Mouse (Mus musculus): ENCODE results near the gene Kri1.
"Not testable (repeated sequence)": the region's sequence is repeated elsewhere in the genome, so short reads cannot be mapped to it uniquely, and the experiment has no call there.

Kri1 gene

GRCm38 (mm10) chr9:21315421-21315820 lies 27.7 kb upstream of the Kri1 start:
- no peak for DNase-seq (ENCODE audit: low spot score)

- DNase-seq (ENCODE audit: low spot score): no peak
These were observed 26.8 kb upstream of the Kri1 start for GRCm38 (mm10) chr9:21314367-21315140.

- peak; percentile 97 for DNase-seq (ENCODE audit: low spot score)
These were observed 25.6 kb upstream of the Kri1 start for GRCm38 (mm10) chr9:21313394-21313793.

- DNase-seq (ENCODE audit: low spot score): no peak
These were observed 24.4 kb upstream of the Kri1 start, which contains the start of gene Ap1m2 for GRCm38 (mm10) chr9:21312134-21312533. Gene Ap1m2, minus strand, starts transcription at chr9:21312337.

GRCm38 (mm10) chr9:21311695-21312094 lies 23.9 kb upstream of the Kri1 start:
- DNase-seq (ENCODE audit: low spot score): no peak

GRCm38 (mm10) chr9:21309150-21309741 lies 21.5 kb upstream of the Kri1 start:
- no peak for DNase-seq (ENCODE audit: low spot score)

DNA sequence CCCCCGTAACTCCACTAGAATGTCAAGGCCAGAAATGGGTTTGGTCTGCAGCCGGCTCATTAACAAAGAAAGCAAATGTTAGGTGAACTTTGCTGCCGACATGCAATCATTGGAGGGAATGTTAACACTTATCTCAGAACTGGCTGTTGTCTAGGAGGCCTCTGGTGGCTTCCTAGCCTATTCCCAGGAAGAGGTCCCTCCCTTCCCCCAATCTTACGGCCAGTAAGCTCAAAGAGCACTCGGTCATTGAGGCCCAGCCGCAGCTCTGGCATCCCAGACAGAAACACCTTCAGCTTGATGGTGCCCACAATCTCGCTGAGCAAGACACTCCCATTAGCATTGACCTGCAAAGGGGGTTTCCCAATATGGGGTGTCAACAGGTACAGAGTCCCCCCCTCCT lies 17.3 kb upstream of the Kri1 start:
- DNase-seq (ENCODE audit: low spot score): no peak

- no peak for DNase-seq (ENCODE audit: low spot score)
These were observed 11.2 kb upstream of the Kri1 start for GRCm38 (mm10) chr9:21299014-21299413.

GRCm38 (mm10) chr9:21292271-21292670 lies 4.5 kb upstream of the Kri1 start:
- DNase-seq (ENCODE audit: low spot score): no peak

GRCm38 (mm10) chr9:21291868-21292267 lies 4.1 kb upstream of the Kri1 start:
- not testable (repeated sequence) for DNase-seq (ENCODE audit: low spot score)

- peak; percentile 100 for DNase-seq (ENCODE audit: low spot score)
These were observed 3.4 kb upstream of the Kri1 start, which contains the start of gene Cdkn2d for GRCm38 (mm10) chr9:21291022-21291787. Gene Cdkn2d, minus strand, starts transcription at chr9:21291407.

GRCm38 (mm10) chr9:21290589-21290988 lies 2.8 kb upstream of the Kri1 start:
- DNase-seq (ENCODE audit: low spot score): peak; percentile 70

DNA sequence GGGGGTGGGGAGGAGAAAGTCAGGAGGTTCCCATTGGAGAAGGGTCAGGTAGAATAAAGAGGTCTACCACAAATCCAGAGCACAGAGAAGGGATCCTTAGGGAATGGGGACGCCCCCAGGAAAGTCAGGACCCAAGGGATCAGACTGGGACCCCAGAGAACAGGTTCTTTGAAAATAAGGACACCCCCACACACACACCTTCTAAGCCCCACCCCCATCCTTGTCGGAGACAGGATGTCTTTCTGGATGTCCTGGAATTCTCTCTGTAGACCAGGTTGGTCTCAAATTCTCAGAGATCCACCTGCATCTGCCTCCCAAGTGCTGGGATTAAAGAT lies 1.5 kb upstream of the Kri1 start:
- no peak for DNase-seq (ENCODE audit: low spot score)

DNA sequence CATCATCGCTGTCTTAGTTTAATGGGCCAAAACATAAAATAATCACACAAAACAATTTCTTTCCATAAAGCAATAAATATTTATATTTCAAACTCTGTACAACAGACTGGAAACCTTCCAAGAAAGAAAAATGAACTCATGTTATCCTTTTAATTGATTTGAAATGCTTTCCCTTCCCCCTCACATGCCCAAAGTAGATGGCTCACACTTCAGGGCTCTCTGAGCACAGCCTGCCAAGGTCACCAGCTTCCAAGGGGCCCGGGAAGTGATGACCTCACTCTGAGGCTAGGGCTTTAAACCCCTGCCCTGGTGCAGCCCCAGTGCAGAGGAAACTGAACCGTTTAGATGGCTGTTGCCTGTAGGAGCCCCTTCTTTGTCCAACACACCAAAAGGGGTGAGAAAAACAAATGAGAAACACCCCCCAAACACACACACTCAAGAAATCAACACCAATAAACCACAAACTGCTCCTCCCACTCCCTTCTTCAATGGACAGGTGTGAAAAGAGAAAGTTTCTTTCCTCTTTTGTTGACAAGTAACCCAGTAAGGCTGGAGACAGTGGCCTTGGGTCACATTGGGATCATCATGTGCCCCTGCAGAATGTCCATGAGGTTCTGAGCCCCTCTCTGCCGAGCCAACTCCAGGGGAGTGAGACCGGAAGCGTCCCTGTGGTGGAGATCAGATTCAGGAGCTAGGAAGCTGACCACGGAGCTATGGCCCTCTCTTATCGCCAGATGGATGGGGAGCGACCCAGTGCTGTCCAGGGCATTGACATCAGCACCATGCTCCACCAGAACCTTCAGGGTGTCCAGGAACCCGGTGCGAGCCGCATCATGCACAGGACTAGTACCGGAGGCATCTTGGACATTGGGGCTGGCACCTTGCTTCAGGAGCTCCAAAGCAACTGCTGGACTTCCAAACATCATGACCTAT lies 901 bp upstream of the Kri1 start:
- no peak for DNase-seq (ENCODE audit: low spot score)

DNA sequence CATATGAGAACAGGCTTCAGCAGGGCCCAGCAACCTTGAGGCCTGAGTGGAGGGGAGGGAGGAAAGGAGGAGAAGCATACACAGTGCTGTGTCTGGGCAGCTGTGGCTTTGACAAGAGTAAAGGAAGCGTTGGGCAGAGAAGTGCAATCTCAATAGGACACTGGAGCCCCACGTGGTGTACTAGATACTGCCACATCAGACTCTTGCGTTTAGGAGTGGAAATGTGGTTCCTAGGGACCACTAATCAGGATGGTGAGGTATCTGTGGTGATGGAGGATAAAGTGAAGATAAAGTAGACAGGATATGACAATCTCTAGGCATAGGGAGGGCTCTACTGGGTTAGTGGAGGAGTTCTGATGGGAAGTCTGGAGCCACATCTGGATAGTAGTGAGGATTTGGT lies 1.0 kb downstream of the Kri1 start:
- no peak for DNase-seq (ENCODE audit: low spot score)

DNA sequence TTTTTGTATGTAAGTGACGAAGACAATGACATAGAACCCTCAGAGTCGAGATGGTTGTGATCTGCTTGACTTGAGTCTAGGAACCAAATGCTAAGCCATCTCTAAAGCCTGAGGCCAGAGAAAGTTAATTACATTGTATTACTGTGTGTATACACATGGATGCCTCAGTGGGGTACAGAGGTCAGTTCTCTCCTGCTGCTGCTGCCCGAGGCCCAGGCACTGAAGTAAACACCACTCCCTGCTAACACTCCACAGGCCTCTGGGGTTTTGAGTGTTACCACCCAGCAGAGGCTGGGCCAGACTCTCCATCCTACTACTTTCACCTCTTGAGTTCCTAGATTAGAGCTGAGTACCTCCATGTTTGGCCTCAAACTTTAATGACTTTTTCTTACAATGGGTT lies 3.8 kb downstream of the Kri1 start:
- DNase-seq (ENCODE audit: low spot score): no peak

GRCm38 (mm10) chr9:21283591-21283990 lies 4.2 kb downstream of the Kri1 start:
- no peak for DNase-seq (ENCODE audit: low spot score)

- DNase-seq (ENCODE audit: low spot score): no peak
These were observed 10.0 kb downstream of the Kri1 start for GRCm38 (mm10) chr9:21277776-21278175.

GRCm38 (mm10) chr9:21276307-21276706 lies 11.5 kb downstream of the Kri1 start:
- DNase-seq (ENCODE audit: low spot score): no peak

DNA sequence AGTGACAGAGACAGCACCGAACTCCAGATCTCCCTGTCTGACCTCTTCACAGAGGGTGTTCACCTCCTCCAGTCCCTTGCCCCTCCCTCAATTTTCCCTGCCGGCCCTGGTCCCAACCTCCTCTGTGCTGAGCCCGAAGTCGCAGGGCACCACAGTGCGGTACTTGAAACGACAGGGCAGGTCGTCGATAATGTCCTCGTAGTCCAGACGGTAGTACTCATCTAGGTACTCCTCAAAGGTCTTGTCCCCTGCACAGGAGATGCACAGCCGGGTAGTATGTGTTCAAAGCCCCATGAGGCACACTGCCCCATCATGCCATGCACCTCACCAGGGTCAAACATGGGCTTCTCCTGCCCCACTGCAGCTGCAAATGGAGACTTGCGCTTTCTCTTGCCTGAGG lies 12.0 kb downstream of the Kri1 start:
- DNase-seq (ENCODE audit: low spot score): no peak

- no peak for DNase-seq (ENCODE audit: low spot score)
These were observed 12.6 kb downstream of the Kri1 start for GRCm38 (mm10) chr9:21275013-21275710.

Measured in testis, postnatal 10 days (tissue).